Mouse (Mus musculus) heart, embryonic 12.5 days (tissue): ENCODE data around the gene Tbc1d16. TPM values are rescaled to one million over a fixed set of nuclear protein-coding genes. Genes with fewer than 3 reads are reported as not detected.
"Not testable (repeated sequence)": the region's sequence is repeated elsewhere in the genome, so short reads cannot be mapped to it uniquely, and the experiment has no call there.

Source experiments
- ATAC-seq: fragments of 200-750 bp; cut with Nextera tagmentation; 2 replicates; pipeline ENCODE4 v1.8.0; 2017; ENCODE audit warnings: moderate TSS enrichment, moderate library complexity; ENCODE audit not compliant: insufficient number of reproducible peaks, low FRiP score
- H3K27ac ChIP-seq: fragments of 300-500 bp; sonication (generic); 2 replicates; pipeline ENCODE4 v1.5.1; 2016; ENCODE audit warnings: mild to moderate bottlenecking, moderate library complexity; ENCODE audit not compliant: poor library complexity, severe bottlenecking
- H3K27me3 ChIP-seq: fragments of 300-500 bp; sonication (generic); replicated peaks from 2 replicates; pipeline ENCODE4 v1.6.1; 2016; ENCODE audit warnings: mild to moderate bottlenecking, moderate library complexity
- H3K36me3 ChIP-seq: fragments of 300-500 bp; sonication (generic); 2 replicates; pipeline ENCODE4 v1.6.1; 2016; ENCODE audit warnings: mild to moderate bottlenecking, moderate library complexity
- H3K4me1 ChIP-seq: fragments of 300-500 bp; sonication (generic); replicated peaks from 2 replicates; pipeline ENCODE4 v1.6.1; 2016; ENCODE audit warnings: mild to moderate bottlenecking
- H3K4me2 ChIP-seq: fragments of 300-500 bp; sonication (generic); 2 replicates; pipeline ENCODE4 v1.6.1; 2016; ENCODE audit warnings: mild to moderate bottlenecking, moderate library complexity
- H3K4me3 ChIP-seq: fragments of 300-500 bp; sonication (generic); 2 replicates; pipeline ENCODE4 v1.5.1; 2016; ENCODE audit warnings: mild to moderate bottlenecking
- H3K9ac ChIP-seq: fragments of 300-500 bp; sonication (generic); 2 replicates; pipeline ENCODE4 v1.6.1; 2016; ENCODE audit warnings: mild to moderate bottlenecking, moderate library complexity
- H3K9me3 ChIP-seq: fragments of 300-500 bp; sonication (generic); replicated peaks from 2 replicates; pipeline ENCODE4 v1.6.1; 2016; ENCODE audit warnings: mild to moderate bottlenecking, moderate library complexity
- WGBS: fragments of 180-500 bp; shearing (Covaris S2); methylation state at CpG from one replicate; pipeline ENCODE4 v1.1.7; 2016; 5-methylcytosine and 5-hydroxymethylcytosine counted together
- polyA plus RNA-seq: library from polyadenylated mRNA; unstranded; fragments of >200 nt; fragmentation: Nextera tagmentation; extraction: Ambion mirVana; gene quantifications from 2 replicates; pipeline ENCODE4 v1.2.1, GENCODE M21; 2016

The Tbc1d16 gene
- polyA plus RNA-seq, 1 experiment from 2014 or later = 7.5 TPM

DNA sequence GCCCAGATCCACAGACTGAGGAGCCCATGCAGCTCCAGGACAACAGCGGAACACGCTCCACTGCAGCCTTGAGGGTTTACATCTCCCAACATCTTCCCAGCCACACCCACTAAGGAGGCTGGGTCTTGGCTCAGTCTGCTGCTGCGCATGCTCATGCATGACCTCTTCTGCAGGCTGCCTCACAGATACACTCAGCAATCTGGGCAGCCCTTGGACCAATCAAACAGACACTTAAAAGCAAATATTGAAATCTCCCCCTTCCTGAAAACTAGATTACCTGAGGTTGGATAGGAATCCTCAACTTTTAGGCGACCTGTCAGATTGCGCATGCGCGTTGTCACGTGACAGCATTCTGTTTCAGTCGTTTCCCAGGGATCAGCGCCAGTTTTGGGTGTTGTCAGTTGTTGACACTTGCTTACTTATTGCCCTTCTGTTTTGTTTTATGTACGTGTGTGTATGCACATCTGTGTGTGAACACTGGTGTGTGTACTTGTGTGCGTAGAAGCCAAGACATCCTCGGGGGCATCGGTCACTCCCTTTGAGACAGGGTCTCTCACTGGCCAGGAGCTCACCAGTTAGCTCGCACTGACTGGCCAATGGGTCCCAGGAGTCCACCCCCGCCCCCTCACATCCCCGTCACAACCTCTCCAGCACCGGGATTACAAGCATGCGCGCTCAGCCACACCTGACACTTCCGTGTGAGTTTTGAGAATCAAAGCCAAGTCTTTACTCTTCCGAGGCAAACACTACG lies 30.4 kb upstream of the Tbc1d16 start:
- peak; percentile 68 for ATAC-seq
- H3K4me1 ChIP-seq = no peaks in the 10 kb centered on the region
- H3K4me2 ChIP-seq = peak overlapping the region; percentile 57
- H3K9me3 ChIP-seq = no peaks in the 10 kb centered on the region
- H3K4me3 ChIP-seq = peak overlapping the region; percentile 23
- H3K9ac ChIP-seq = peak overlapping the region; percentile 21; the same call in 1 of the 2 replicates
- H3K36me3 ChIP-seq = no peaks in the 10 kb centered on the region
- H3K27me3 ChIP-seq = no peaks in the 10 kb centered on the region; the same call in 1 of the 2 replicates
- 62% methylated on average over 23 of the region's 23 CpGs for WGBS
- H3K27ac ChIP-seq = no peak overlapping the region

DNA sequence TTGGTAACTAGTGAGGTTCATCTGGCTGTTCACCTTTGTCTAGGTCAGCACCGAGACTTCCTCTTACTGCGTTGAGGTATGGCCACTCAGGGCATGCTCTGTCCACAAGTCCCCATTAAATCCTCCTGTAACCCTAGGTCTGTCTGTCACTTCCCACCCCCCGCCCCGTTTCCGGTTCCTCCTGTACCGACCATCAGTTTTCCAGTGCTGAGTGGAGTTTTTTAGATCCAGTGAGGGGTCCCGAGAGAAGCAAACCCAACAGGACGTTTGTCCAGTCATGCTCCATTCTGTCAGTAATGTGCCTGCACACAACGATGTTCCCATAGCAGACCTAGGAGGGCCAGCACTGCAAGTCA lies 29.9 kb upstream of the Tbc1d16 start:
- H3K27ac ChIP-seq = no peak overlapping the region

DNA sequence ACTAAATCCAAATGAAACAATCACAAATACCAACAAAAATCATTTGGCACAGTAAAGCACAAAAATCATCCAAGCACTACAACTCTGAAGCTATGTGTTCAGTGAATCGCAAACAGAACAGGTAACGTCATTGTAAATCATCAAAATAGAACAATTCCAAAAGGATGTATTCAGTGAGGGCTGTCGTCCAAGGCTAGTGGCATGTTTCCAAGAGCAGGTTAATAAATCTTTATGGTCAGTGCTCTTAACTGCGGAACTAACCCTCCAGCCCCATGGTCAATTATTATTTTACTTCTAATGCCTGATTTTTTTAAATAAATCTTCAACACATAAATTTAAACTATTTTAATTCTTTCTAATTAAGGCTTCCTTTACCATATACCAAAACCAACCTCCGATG lies 28.3 kb upstream of the Tbc1d16 start:
- not testable (repeated sequence) for H3K9me3 ChIP-seq

More for the DNA sequence above, 29.9 kb upstream of the Tbc1d16 start:
- H3K4me3 ChIP-seq = peak overlapping the region; percentile 15
- ATAC-seq = no peak
- H3K4me2 ChIP-seq = peak overlapping the region; percentile 57
- no peak overlapping the region for H3K9ac ChIP-seq
- 53% methylated on average over 9 of the region's 9 CpGs for WGBS
- H3K36me3 ChIP-seq = no peaks in the 10 kb centered on the region
- 0 out of 2 replicates have a peak, but pooled peaks cover 4% of the 10 kb centered on the region for H3K4me1 ChIP-seq
- H3K9me3 ChIP-seq = no peaks in the 10 kb centered on the region
- H3K27me3 ChIP-seq = no peaks in the 10 kb centered on the region; the same call in 1 of the 2 replicates

DNA sequence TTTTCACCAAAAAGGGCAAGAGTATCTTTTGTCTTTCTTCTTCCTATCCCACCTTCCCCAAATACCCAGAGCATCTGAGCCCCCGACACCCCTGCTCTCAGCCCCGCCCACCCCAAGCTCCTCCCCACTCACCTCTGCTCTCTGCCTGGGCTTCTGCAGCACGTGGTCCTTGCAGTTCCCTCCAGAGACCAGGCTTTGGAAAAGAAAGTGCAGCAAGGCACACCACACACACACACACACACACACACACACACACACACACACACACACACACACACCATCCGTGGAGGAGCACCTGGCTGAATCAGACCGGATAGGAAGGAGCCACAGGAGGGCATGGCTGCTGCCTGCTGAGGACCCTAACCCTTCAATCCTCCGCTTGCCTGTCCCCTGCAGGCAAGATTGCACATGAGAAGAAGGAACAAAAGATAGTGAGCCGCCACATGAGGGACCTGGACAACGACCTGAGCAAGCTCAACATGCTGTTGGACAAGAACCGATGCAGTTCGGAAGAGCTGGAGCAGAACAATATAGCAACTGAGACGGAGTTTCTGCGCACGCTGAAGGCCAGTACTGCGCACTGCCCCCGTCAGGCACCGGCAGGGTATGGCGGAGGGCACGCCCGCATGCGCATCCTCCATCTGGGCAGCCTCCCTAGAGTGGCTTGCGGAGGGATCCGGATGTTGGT lies 24.7 kb upstream of the Tbc1d16 start:
- Histone ChIP-seq H3K27ac (no peak overlapping the region), H3K4me3 (peak overlapping the region; percentile 28; the same call in 1 of the 2 replicates), H3K9me3 (no peaks in the 10 kb centered on the region), H3K9ac (peak overlapping the region; percentile 57; the same call in 1 of the 2 replicates), H3K4me2 (peak overlapping the region; percentile 64), H3K36me3 (no peaks in the 10 kb centered on the region), H3K27me3 (peaks cover 25% of the 10 kb centered on the region), H3K4me1 (peaks cover 27% of the 10 kb centered on the region)
- peak; percentile 71; the same call in 1 of the 2 replicates for ATAC-seq
- 4% methylated on average over 22 of the region's 22 CpGs for WGBS

More for the DNA sequence above, 28.3 kb upstream of the Tbc1d16 start:
- not testable (repeated sequence) for H3K4me2 ChIP-seq, H3K9ac ChIP-seq, H3K27ac ChIP-seq, ATAC-seq, H3K36me3 ChIP-seq, H3K4me3 ChIP-seq
- peaks cover 14% of the 10 kb centered on the region for H3K4me1 ChIP-seq
- WGBS = 85% methylated on average over 5 of the region's 5 CpGs
- peaks cover 14% of the 10 kb centered on the region for H3K27me3 ChIP-seq

DNA sequence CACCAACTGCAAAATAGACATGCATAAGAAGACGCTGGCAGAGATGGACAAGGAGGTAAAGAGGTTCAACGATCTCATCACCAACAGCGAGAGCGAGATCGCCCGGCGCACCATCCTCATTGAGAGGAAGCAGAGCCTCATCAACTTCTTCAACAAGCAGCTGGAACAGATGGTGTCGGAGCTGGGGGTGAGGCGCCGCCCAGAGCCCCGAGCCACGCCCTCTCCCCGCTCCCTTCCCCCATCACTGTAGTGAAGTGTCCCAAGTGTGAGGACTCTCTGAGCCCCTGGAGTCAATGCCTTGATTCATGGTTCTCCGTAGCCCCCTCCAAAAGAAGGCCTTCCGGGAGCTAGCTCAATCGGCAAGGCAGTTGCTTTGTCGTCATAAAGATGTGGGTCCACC lies 22.7 kb upstream of the Tbc1d16 start:
- Histone ChIP-seq H3K27me3 (peaks cover 25% of the 10 kb centered on the region), H3K4me1 (peaks cover 27% of the 10 kb centered on the region), H3K9me3 (no peaks in the 10 kb centered on the region), H3K36me3 (no peaks in the 10 kb centered on the region), H3K27ac (no peak overlapping the region), H3K9ac (no peak overlapping the region), H3K4me2 (no peak overlapping the region), H3K4me3 (no peak overlapping the region)
- WGBS = 40% methylated on average over 17 of the region's 17 CpGs
- no peak for ATAC-seq

DNA sequence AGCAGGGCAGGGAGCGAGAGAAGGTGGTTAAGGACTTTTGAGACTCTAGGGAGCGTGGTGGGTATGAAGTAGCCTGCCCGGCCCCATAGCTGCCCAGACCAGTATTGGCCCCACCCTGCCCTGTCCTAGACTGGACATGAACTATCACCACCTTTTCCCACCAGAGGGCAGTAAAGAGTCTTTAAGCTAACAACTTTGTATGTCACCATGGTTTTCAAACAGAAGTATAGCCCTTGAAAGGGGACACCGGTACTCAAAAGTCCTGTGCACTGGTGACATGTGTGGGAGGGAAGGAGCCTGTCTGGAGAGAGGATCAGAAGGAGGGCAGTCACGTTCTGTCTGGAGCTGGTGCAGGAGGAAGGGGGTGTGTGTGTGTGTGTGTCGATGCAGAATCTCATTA lies 20.7 kb upstream of the Tbc1d16 start:
- H3K27ac ChIP-seq = no peak overlapping the region
- ATAC-seq = no peak; the same call in 1 of the 2 replicates
- H3K4me3 ChIP-seq = no peak overlapping the region
- no peak overlapping the region for H3K9ac ChIP-seq
- H3K4me2 ChIP-seq = no peak overlapping the region
- no peaks in the 10 kb centered on the region for H3K36me3 ChIP-seq
- 20% methylated on average over 6 of the region's 6 CpGs for WGBS
- peaks cover 27% of the 10 kb centered on the region for H3K4me1 ChIP-seq
- peaks cover 25% of the 10 kb centered on the region for H3K27me3 ChIP-seq
- H3K9me3 ChIP-seq = peaks cover 3% of the 10 kb centered on the region; the same call in 1 of the 2 replicates

DNA sequence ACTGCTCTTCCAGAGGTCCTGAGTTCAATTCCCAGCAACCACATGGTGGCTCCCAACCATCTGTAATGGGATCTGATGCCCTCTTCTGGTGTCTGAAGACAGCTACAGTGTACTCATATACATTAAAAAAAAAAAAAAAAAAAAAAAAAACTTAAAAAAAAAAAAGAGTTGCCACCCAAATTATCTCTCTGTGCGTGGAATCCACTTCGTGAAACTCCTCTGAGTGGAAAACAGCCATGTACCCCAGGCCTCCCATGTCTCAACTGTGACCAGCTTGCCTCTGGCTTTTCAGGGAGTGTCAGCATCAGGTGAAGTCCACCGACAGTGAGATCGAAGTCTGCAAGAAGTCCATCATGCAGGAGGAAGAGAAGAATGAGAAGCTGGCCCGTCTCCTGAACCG lies 17.2 kb upstream of the Tbc1d16 start:
- H3K4me3 ChIP-seq, H3K4me2 ChIP-seq, H3K9me3 ChIP-seq, H3K27ac ChIP-seq, ATAC-seq, H3K9ac ChIP-seq, H3K27me3 ChIP-seq, H3K36me3 ChIP-seq: not testable (repeated sequence)
- 87% methylated on average over 6 of the region's 6 CpGs for WGBS
- H3K4me1 ChIP-seq = 0 out of 2 replicates have a peak, but pooled peaks cover 10% of the 10 kb centered on the region

DNA sequence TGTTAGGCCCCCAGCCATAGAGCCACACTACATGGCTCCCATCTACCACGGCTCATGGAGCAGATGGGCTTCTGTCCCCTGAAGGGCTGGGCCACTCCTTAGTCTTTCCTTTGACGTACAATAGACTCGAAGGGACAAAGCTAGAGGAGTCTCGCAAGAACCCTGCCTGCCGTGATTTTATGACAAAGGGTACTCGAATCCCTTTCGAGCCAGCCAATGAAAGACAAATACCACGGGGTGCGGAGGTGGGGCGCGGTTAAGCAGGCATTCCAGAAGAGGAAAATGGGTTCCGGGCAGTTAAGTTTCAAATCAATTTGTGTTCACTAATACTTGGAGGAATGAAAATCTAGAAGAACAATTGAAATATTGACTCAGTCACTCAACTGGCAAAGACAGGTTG lies 11.2 kb upstream of the Tbc1d16 start:
- no peak overlapping the region for H3K9ac ChIP-seq
- no peak for ATAC-seq
- no peaks in the 10 kb centered on the region for H3K27me3 ChIP-seq
- no peaks in the 10 kb centered on the region for H3K36me3 ChIP-seq
- H3K4me1 ChIP-seq = peaks cover 5% of the 10 kb centered on the region; the same call in 1 of the 2 replicates
- 89% methylated on average over 12 of the region's 12 CpGs for WGBS
- H3K4me2 ChIP-seq = no peak overlapping the region
- peaks cover 6% of the 10 kb centered on the region; the same call in 1 of the 2 replicates for H3K9me3 ChIP-seq
- no peak overlapping the region for H3K27ac ChIP-seq
- H3K4me3 ChIP-seq = no peak overlapping the region

DNA sequence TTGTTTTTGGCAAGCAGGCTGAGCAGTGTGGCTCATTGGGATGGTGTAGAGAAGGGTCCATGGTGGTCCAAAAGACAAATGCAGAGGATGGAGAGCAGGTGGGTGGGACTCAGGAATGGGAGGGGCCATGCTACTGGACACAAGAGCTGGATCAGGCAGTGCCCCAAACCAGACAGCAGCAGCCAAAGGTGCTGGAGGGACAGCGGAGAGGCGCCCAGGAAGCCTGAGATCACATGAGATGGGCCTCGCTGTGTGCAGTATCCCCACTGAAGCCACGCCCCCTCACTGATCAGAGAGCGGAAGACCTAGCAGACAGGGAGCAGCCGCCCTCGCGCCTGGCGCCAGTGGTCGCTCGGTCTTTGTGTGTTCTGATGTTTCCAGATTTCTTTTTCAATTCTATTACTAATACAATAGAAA lies 10.0 kb upstream of the Tbc1d16 start:
- ATAC-seq = peak; percentile 73
- Histone ChIP-seq H3K27me3 (no peaks in the 10 kb centered on the region), H3K27ac (no peak overlapping the region), H3K36me3 (no peaks in the 10 kb centered on the region), H3K9ac (peak overlapping the region; percentile 48; the same call in 1 of the 2 replicates), H3K4me2 (peak overlapping the region; percentile 69), H3K9me3 (peaks cover 7% of the 10 kb centered on the region; the same call in 1 of the 2 replicates), H3K4me3 (peak overlapping the region; percentile 31), H3K4me1 (peaks cover 5% of the 10 kb centered on the region; the same call in 1 of the 2 replicates)
- 4% methylated on average over 11 of the region's 11 CpGs for WGBS

DNA sequence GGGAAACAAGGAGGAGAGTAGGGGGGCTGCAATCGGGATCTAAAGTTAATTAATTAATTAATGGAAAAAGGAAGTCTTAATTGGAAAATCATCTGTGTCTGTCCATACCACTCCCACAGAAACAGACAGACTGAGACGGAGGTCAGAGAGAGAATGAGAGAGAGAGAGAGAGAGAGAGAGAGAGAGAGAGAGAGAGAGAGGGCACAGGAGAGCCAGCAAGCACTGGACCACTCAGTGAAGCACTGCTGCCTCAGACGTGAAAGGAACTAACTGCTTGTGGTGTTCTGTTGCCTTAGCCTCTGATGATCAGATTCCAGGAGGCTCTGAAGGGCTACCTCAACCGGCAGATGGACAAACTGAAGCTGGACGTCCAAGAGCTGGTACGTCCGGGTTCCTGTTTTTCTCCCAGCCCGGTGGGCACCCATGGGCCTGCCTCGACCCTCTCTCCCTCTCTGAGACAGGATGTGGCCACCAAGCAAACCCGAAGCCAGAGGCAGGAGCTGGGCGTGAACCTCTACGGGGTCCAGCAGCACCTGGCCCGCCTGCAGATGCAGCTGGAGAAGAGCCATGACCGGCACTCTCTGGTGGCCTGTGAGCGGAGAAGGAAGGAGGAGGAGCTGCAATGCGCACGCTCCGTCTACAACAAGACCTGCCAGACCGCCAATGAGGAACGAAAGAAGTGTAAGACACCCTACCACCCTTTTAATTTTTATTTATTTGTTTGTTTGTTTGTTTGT lies 9.4 kb upstream of the Tbc1d16 start:
- Histone ChIP-seq H3K4me2 (peak overlapping the region; percentile 69), H3K4me1 (peaks cover 5% of the 10 kb centered on the region; the same call in 1 of the 2 replicates), H3K27me3 (no peaks in the 10 kb centered on the region), H3K36me3 (no peaks in the 10 kb centered on the region), H3K9ac (peak overlapping the region; percentile 38), H3K9me3 (peaks cover 7% of the 10 kb centered on the region; the same call in 1 of the 2 replicates), H3K4me3 (peak overlapping the region; percentile 31), H3K27ac (no peak overlapping the region)
- peak; percentile 63 for ATAC-seq
- 26% methylated on average over 20 of the region's 20 CpGs for WGBS
